ENCODE assay signal across 9 mouse cellular contexts in the genomic region with DNA sequence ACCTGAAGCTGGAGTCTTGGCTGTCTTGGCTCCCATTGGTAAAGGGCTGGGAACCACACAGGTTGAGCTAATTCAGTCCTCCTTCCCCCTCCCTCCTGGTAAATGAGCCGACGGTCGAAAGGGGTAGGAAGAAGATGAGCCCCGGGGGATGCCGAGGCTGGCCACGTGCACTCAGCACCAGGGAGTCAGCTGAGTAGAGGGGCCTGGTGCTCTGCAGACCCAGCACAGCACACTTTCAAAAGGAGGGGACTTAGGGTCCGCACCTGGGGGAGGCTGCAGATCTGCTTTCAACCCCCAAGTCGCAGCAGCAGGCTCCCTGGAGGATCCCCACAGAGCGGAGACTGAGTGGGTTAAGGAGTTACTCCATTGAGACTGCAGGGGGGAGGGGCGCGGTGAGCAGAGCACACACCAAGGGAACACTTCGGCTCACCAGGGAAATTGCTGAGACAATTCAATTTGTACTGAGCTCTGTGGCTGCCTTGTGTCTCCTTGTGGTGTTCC. TPM values are rescaled to one million over a fixed set of nuclear protein-coding genes. Genes with fewer than 3 reads are reported as not detected.
DNase-seq lines count a peak whose midpoint lies in the region; ATAC-seq and TF ChIP-seq lines count a peak whose summit lies in the region.
"Had no signal": no experiment of that assay in that cellular context is flagged by ENCODE, and none has a peak within 500 bp of the region (broad histone marks: within the 10 kb centered on the region; RNA-seq: fewer than 3 reads in every experiment).

No protein-coding gene starts in this region.

- 4% methylated on average over 12 of the region's 12 CpGs for WGBS in heart, embryonic 13.5 days
- under 1% methylated on average over 12 of the region's 12 CpGs for WGBS in forebrain, embryonic 12.5 days
- WGBS in midbrain, embryonic 12.5 days = 0% methylated on average over 12 of the region's 12 CpGs

- H3K27ac ChIP-seq in heart, embryonic 13.5 days (replicated peaks) = no peak overlapping the region
- H3K27ac ChIP-seq in ES-E14 (ENCODE audit: insufficient read depth, low read depth, low read length, poor library complexity, severe bottlenecking) = no peak overlapping the region
- H3K27ac ChIP-seq in forebrain, embryonic 12.5 days = peak overlapping the region; percentile 70
- peak overlapping the region; percentile 95 for H3K27ac ChIP-seq in midbrain, embryonic 12.5 days (replicated peaks)

- in situ Hi-C loops in ES-E14 (cut with MboI; ENCODE audit: low sequenced_read_pairs in 2 of 2, unreplicated experiment in 2 of 2) = no loop called here

- peaks cover 30% of the 10 kb centered on the region for H3K27me3 ChIP-seq in heart, embryonic 13.5 days (replicated peaks)
- H3K27me3 ChIP-seq in forebrain, embryonic 12.5 days = no peaks in the 10 kb centered on the region
- H3K27me3 ChIP-seq in midbrain, embryonic 12.5 days = peaks cover 5% of the 10 kb centered on the region; the same call in 1 of the 2 replicates
- H3K27me3 ChIP-seq: Patski had no signal

- intact Hi-C loops in heart, postnatal 10 days (cut with DNase I) = loop anchor here (2.0 kb wide), 1 partner anchor 49 kb away; no protein-coding TSS in a partner anchor

- H3K4me3 ChIP-seq in heart, embryonic 13.5 days = peak overlapping the region; percentile 81
- peak overlapping the region; percentile 11 to 51; a peak in 3 of 4 replicates for H3K4me3 ChIP-seq in ES-E14 (ENCODE audit: insufficient read depth in 1 of 2, low read depth in 1 of 2, low read length in 2 of 2, poor library complexity in 1 of 2, severe bottlenecking in 1 of 2)
- peak overlapping the region; percentile 82 for H3K4me3 ChIP-seq in forebrain, embryonic 12.5 days (replicated peaks)
- peak overlapping the region; percentile 86 for H3K4me3 ChIP-seq in midbrain, embryonic 12.5 days

- H3K4me2 ChIP-seq in heart, embryonic 13.5 days = peak overlapping the region; percentile 96
- H3K4me2 ChIP-seq in forebrain, embryonic 12.5 days = peak overlapping the region; percentile 98
- H3K4me2 ChIP-seq in midbrain, embryonic 12.5 days (replicated peaks) = peak overlapping the region; percentile 99

- peak overlapping the region; percentile 47; the same call in 1 of the 2 replicates for H3K9ac ChIP-seq in heart, embryonic 13.5 days
- H3K9ac ChIP-seq in ES-E14 (ENCODE audit: insufficient read depth, low read depth, low read length, poor library complexity, severe bottlenecking) = peak overlapping the region; percentile 38
- H3K9ac ChIP-seq in forebrain, embryonic 12.5 days = peak overlapping the region; percentile 87
- peak overlapping the region; percentile 84 for H3K9ac ChIP-seq in midbrain, embryonic 12.5 days (replicated peaks)

- DNase-seq in heart, postnatal 10 days = no peak
- DNase-seq in ES-E14 (ENCODE audit: low read depth, low spot score) = no peak
- DNase-seq in frontal cortex, adult 2 months (ENCODE audit: extremely low spot score in 1 of 2, low spot score in 1 of 2) = no peak
- DNase-seq in heart, adult 8-10 months (ENCODE audit: low spot score) = no peak
- no peak for DNase-seq in gastrocnemius, postnatal 4 days (ENCODE audit: low spot score in 2 of 2)

- ATAC-seq in heart, embryonic 13.5 days (ENCODE audit: extremely low read depth, insufficient number of reproducible peaks, low FRiP score, low TSS enrichment) = no peak
- ATAC-seq in forebrain, embryonic 12.5 days (ENCODE audit: low FRiP score) = 0 out of 2 replicates have a peak, but pooled peaks have one; percentile 7
- no peak for ATAC-seq in midbrain, embryonic 12.5 days (ENCODE audit: low FRiP score, low read depth)
- ATAC-seq: Patski had no signal

- H3K4me1 ChIP-seq in heart, embryonic 13.5 days = peaks cover 48% of the 10 kb centered on the region
- peaks cover 12 to 26% of the 10 kb centered on the region in 2 experiments for H3K4me1 ChIP-seq in ES-E14 (ENCODE audit: control insufficient read depth in 2 of 2, insufficient read depth in 2 of 2, low read length in 2 of 2, poor library complexity in 1 of 2)
- H3K4me1 ChIP-seq in forebrain, embryonic 12.5 days = peaks cover 53% of the 10 kb centered on the region
- peaks cover 53% of the 10 kb centered on the region for H3K4me1 ChIP-seq in midbrain, embryonic 12.5 days

- no peaks in the 10 kb centered on the region for H3K9me3 ChIP-seq in heart, embryonic 13.5 days
- no peaks in the 10 kb centered on the region for H3K9me3 ChIP-seq in ES-E14 (ENCODE audit: control insufficient read depth, insufficient read depth, low read depth, low read length)
- H3K9me3 ChIP-seq in forebrain, embryonic 12.5 days = no peaks in the 10 kb centered on the region
- no peaks in the 10 kb centered on the region for H3K9me3 ChIP-seq in midbrain, embryonic 12.5 days

- H3K36me3 ChIP-seq in heart, embryonic 13.5 days = no peaks in the 10 kb centered on the region
- no peaks in the 10 kb centered on the region for H3K36me3 ChIP-seq in ES-E14 (ENCODE audit: control insufficient read depth, insufficient read depth, low read length, poor library complexity, severe bottlenecking)
- H3K36me3 ChIP-seq in forebrain, embryonic 12.5 days (replicated peaks) = no peaks in the 10 kb centered on the region
- H3K36me3 ChIP-seq in midbrain, embryonic 12.5 days = no peaks in the 10 kb centered on the region

TF ChIP-seq in ES-E14, 5 proteins besides CTCF, POLR2A, EP300 and RAD21:
- TF ChIP-seq ZNF384 (IDR thresholded peaks at IDR 0.05; ENCODE audit: low read depth, low read length) = no peak
- TF ChIP-seq HCFC1 (IDR thresholded peaks at IDR 0.05; ENCODE audit: borderline replicate concordance, insufficient read depth, low read length) = no peak
- TF ChIP-seq ZC3H11A (IDR thresholded peaks at IDR 0.05; ENCODE audit: borderline replicate concordance, low read depth, low read length) = no peak
- TF ChIP-seq CHD2 (IDR thresholded peaks at IDR 0.05; ENCODE audit: low read depth, low read length) = no peak
- no peak for TF ChIP-seq MAFK (IDR thresholded peaks at IDR 0.05; ENCODE audit: insufficient read depth, low read depth, low read length)
TF ChIP-seq in ES-E14: peak in this region for 0.

RNA-seq across cellular contexts. Expression of a gene that starts 2.2 kb away (rescaled TPM):
- 4.9 and 5.8 TPM in 2 replicates for polyA plus RNA-seq in heart, embryonic 13.5 days (2015; fragmentation: Nextera tagmentation; extraction: Ambion mirVana)
- 10 to 100 TPM; 32.8 to 34.4 TPM for total RNA-seq in heart, postnatal 10 days (2021)
- total RNA-seq in ES-E14 (2012; rRNA removed) = 21.9 and 24.4 TPM in 2 replicates
- polyA plus RNA-seq in forebrain, embryonic 12.5 days (2016; fragmentation: Nextera tagmentation; extraction: Ambion mirVana) = 10.7 and 14.7 TPM in 2 replicates
- 17.0 and 21.6 TPM in 2 replicates for polyA plus RNA-seq in midbrain, embryonic 12.5 days (2016; fragmentation: Nextera tagmentation; extraction: Ambion mirVana)
- polyA plus RNA-seq in frontal cortex, adult 2 months (2012; rRNA removed) = 44.2 and 44.8 TPM in 2 replicates
- 10 to 100 TPM; 38.2 to 46.2 (median 40.0) TPM for total RNA-seq in heart, adult 8-10 months (2022)
- total RNA-seq in gastrocnemius, postnatal 4 days (2021) = 1 to 10 TPM; 7.3 to 8.4 TPM

RNA-seq across cellular contexts. Expression of a gene that starts 28.7 kb away (rescaled TPM):
- polyA plus RNA-seq in heart, embryonic 13.5 days (2015; fragmentation: Nextera tagmentation; extraction: Ambion mirVana) = 0.71 and 1.1 TPM in 2 replicates
- 1 to 10 TPM; 1.5 to 3.2 TPM for total RNA-seq in heart, postnatal 10 days (2021)
- 0.53 and 1.0 TPM in 2 replicates for total RNA-seq in ES-E14 (2012; rRNA removed)
- polyA plus RNA-seq in forebrain, embryonic 12.5 days (2016; fragmentation: Nextera tagmentation; extraction: Ambion mirVana) = 3.3 and 3.5 TPM in 2 replicates
- 5.0 and 6.2 TPM in 2 replicates for polyA plus RNA-seq in midbrain, embryonic 12.5 days (2016; fragmentation: Nextera tagmentation; extraction: Ambion mirVana)
- 10.3 and 10.6 TPM in 2 replicates for polyA plus RNA-seq in frontal cortex, adult 2 months (2012; rRNA removed)
- 1 to 10 TPM; 1.2 to 2.0 (median 1.5) TPM for total RNA-seq in heart, adult 8-10 months (2022)
- 1 to 10 TPM in 1 of 2 experiments, under 1 TPM in 1; 0.74 to 1.0 TPM for total RNA-seq in gastrocnemius, postnatal 4 days (2021)

RNA-seq across cellular contexts. Expression of a gene that starts 56.8 kb away (rescaled TPM):
- 6.4 and 6.5 TPM in 2 replicates for polyA plus RNA-seq in heart, embryonic 13.5 days (2015; fragmentation: Nextera tagmentation; extraction: Ambion mirVana)
- 1 to 10 TPM in 1 of 2 experiments, under 1 TPM in 1; 0.69 to 2.3 TPM for total RNA-seq in heart, postnatal 10 days (2021)
- 0.98 and 1.6 TPM in 2 replicates for total RNA-seq in ES-E14 (2012; rRNA removed)
- polyA plus RNA-seq in forebrain, embryonic 12.5 days (2016; fragmentation: Nextera tagmentation; extraction: Ambion mirVana) = 24.4 and 24.6 TPM in 2 replicates
- 21.8 and 24.1 TPM in 2 replicates for polyA plus RNA-seq in midbrain, embryonic 12.5 days (2016; fragmentation: Nextera tagmentation; extraction: Ambion mirVana)
- 377 and 384 TPM in 2 replicates for polyA plus RNA-seq in frontal cortex, adult 2 months (2012; rRNA removed)
- total RNA-seq in heart, adult 8-10 months (2022) = under 1 TPM; 0.33 to 1.00 (median 0.66) TPM
- total RNA-seq in gastrocnemius, postnatal 4 days (2021) = 1 to 10 TPM; 1.9 to 2.4 TPM

Comparison
In these comparisons a context has a peak if more than half of its experiments do, and no peak if none do; other contexts are left out.
1. H3K27ac ChIP-seq: peak in forebrain, embryonic 12.5 days (single experiment) and midbrain, embryonic 12.5 days (single experiment); none in heart, embryonic 13.5 days (single experiment) and ES-E14 (single experiment).
2. H3K4me3 ChIP-seq: peak in every context shown above with its lines; median percentile 86 in midbrain, embryonic 12.5 days; 82 in forebrain, embryonic 12.5 days; 81 in heart, embryonic 13.5 days; 31 in ES-E14.
3. Peak in every context shown above with its lines, with median percentiles within 50 percentile points of each other: H3K4me2 ChIP-seq and H3K9ac ChIP-seq.